Mouse (Mus musculus): ENCODE data around the gene Tmbim4. TPM values are rescaled to one million over a fixed set of nuclear protein-coding genes. Genes with fewer than 3 reads are reported as not detected.

The Tmbim4 gene
- polyA plus RNA-seq, 1 experiment from 2014 or later, result 130 TPM

GRCm38 (mm10) chr10:120231718-120232117 lies 30.3 kb downstream of the Tmbim4 start:
- H3K27ac ChIP-seq (replicated peaks in 1 of 2; ENCODE audit: control insufficient read depth in 1 of 2, insufficient read depth in 1 of 2, low read depth in 2 of 2, low read length in 2 of 2), result no peak overlapping the region
- H3K9ac ChIP-seq (ENCODE audit: low read length), result no peak overlapping the region
- no peak for ATAC-seq (ENCODE audit: insufficient number of reproducible peaks, insufficient read depth, low FRiP score, low read depth)
- peaks cover 42% of the 10 kb centered on the region for H3K36me3 ChIP-seq (ENCODE audit: control insufficient read depth, insufficient read depth, low read length)
- no peak overlapping the region for H3K4me2 ChIP-seq (ENCODE audit: low read length)
- H3K27me3 ChIP-seq (ENCODE audit: control insufficient read depth, insufficient read depth, low read length), result no peaks in the 10 kb centered on the region
- H3K4me3 ChIP-seq (ENCODE audit: control insufficient read depth in 1 of 2, insufficient read depth in 1 of 2, low read depth in 1 of 2, low read length in 2 of 2), result no peak overlapping the region
- H3K9me3 ChIP-seq (ENCODE audit: control insufficient read depth, low read length), result no peaks in the 10 kb centered on the region
- 35% methylated on average over 5 of the region's 5 CpGs for WGBS
- peaks cover 2 to 5% of the 10 kb centered on the region in 2 experiments; a peak in 1 of 4 replicates for H3K4me1 ChIP-seq (ENCODE audit: control insufficient read depth in 2 of 2, insufficient read depth in 2 of 2, low read length in 2 of 2)

- peaks cover 0 to 2% of the 10 kb centered on the region in 2 experiments; a peak in 1 of 4 replicates for H3K4me1 ChIP-seq (ENCODE audit: control insufficient read depth in 2 of 2, insufficient read depth in 2 of 2, low read length in 2 of 2)
- no peaks in the 10 kb centered on the region for H3K9me3 ChIP-seq (ENCODE audit: control insufficient read depth, low read length)
- no peak for ATAC-seq (ENCODE audit: insufficient number of reproducible peaks, insufficient read depth, low FRiP score, low read depth)
- H3K4me3 ChIP-seq (ENCODE audit: control insufficient read depth in 1 of 2, insufficient read depth in 1 of 2, low read depth in 1 of 2, low read length in 2 of 2), result peak overlapping the region; percentile 24 to 35; a peak in 3 of 4 replicates
- H3K36me3 ChIP-seq (ENCODE audit: control insufficient read depth, insufficient read depth, low read length), result peaks cover 35% of the 10 kb centered on the region
- no peaks in the 10 kb centered on the region for H3K27me3 ChIP-seq (ENCODE audit: control insufficient read depth, insufficient read depth, low read length)
- H3K27ac ChIP-seq (replicated peaks in 1 of 2; ENCODE audit: control insufficient read depth in 1 of 2, insufficient read depth in 1 of 2, low read depth in 2 of 2, low read length in 2 of 2), result no peak overlapping the region
- peak overlapping the region; percentile 63 for H3K9ac ChIP-seq (ENCODE audit: low read length)
- 21% methylated on average over 18 of the region's 18 CpGs for WGBS
- peak overlapping the region; percentile 55 for H3K4me2 ChIP-seq (ENCODE audit: low read length)
These were observed 32.4 kb downstream of the Tmbim4 start for GRCm38 (mm10) chr10:120233655-120234367.

GRCm38 (mm10) chr10:120236855-120237254 lies 35.5 kb downstream of the Tmbim4 start:
- peaks cover 0 to 2% of the 10 kb centered on the region in 2 experiments; a peak in 1 of 4 replicates for H3K4me1 ChIP-seq (ENCODE audit: control insufficient read depth in 2 of 2, insufficient read depth in 2 of 2, low read length in 2 of 2)
- ATAC-seq (ENCODE audit: insufficient number of reproducible peaks, insufficient read depth, low FRiP score, low read depth), result no peak
- no peak overlapping the region for H3K4me2 ChIP-seq (ENCODE audit: low read length)
- no peaks in the 10 kb centered on the region for H3K9me3 ChIP-seq (ENCODE audit: control insufficient read depth, low read length)
- no peaks in the 10 kb centered on the region for H3K27me3 ChIP-seq (ENCODE audit: control insufficient read depth, insufficient read depth, low read length)
- no peak overlapping the region for H3K9ac ChIP-seq (ENCODE audit: low read length)
- 78% methylated on average over 9 of the region's 9 CpGs for WGBS
- no peak overlapping the region for H3K27ac ChIP-seq (replicated peaks in 1 of 2; ENCODE audit: control insufficient read depth in 1 of 2, insufficient read depth in 1 of 2, low read depth in 2 of 2, low read length in 2 of 2)
- peaks cover 8% of the 10 kb centered on the region for H3K36me3 ChIP-seq (ENCODE audit: control insufficient read depth, insufficient read depth, low read length)
- no peak overlapping the region for H3K4me3 ChIP-seq (ENCODE audit: control insufficient read depth in 1 of 2, insufficient read depth in 1 of 2, low read depth in 1 of 2, low read length in 2 of 2)

GRCm38 (mm10) chr10:120238241-120238640 lies 36.9 kb downstream of the Tmbim4 start:
- no peak overlapping the region for H3K27ac ChIP-seq (replicated peaks in 1 of 2; ENCODE audit: control insufficient read depth in 1 of 2, insufficient read depth in 1 of 2, low read depth in 2 of 2, low read length in 2 of 2)
- H3K9ac ChIP-seq (ENCODE audit: low read length), result no peak overlapping the region
- no peak for ATAC-seq (ENCODE audit: insufficient number of reproducible peaks, insufficient read depth, low FRiP score, low read depth)
- no peaks in the 10 kb centered on the region for H3K36me3 ChIP-seq (ENCODE audit: control insufficient read depth, insufficient read depth, low read length)
- H3K4me1 ChIP-seq (ENCODE audit: control insufficient read depth in 2 of 2, insufficient read depth in 2 of 2, low read length in 2 of 2), result peaks cover 0 to 2% of the 10 kb centered on the region in 2 experiments; a peak in 1 of 4 replicates
- H3K4me2 ChIP-seq (ENCODE audit: low read length), result no peak overlapping the region
- H3K27me3 ChIP-seq (ENCODE audit: control insufficient read depth, insufficient read depth, low read length), result no peaks in the 10 kb centered on the region
- 90% methylated on average over 8 of the region's 8 CpGs for WGBS
- H3K4me3 ChIP-seq (ENCODE audit: control insufficient read depth in 1 of 2, insufficient read depth in 1 of 2, low read depth in 1 of 2, low read length in 2 of 2), result no peak overlapping the region
- no peaks in the 10 kb centered on the region for H3K9me3 ChIP-seq (ENCODE audit: control insufficient read depth, low read length)

GRCm38 (mm10) chr10:120239476-120239875 lies 38.1 kb downstream of the Tmbim4 start:
- no peaks in the 10 kb centered on the region for H3K9me3 ChIP-seq (ENCODE audit: control insufficient read depth, low read length)
- no peaks in the 10 kb centered on the region for H3K27me3 ChIP-seq (ENCODE audit: control insufficient read depth, insufficient read depth, low read length)
- H3K4me1 ChIP-seq (ENCODE audit: control insufficient read depth in 2 of 2, insufficient read depth in 2 of 2, low read length in 2 of 2), result peaks cover 0 to 1% of the 10 kb centered on the region in 2 experiments; a peak in 2 of 4 replicates
- H3K27ac ChIP-seq (replicated peaks in 1 of 2; ENCODE audit: control insufficient read depth in 1 of 2, insufficient read depth in 1 of 2, low read depth in 2 of 2, low read length in 2 of 2), result no peak overlapping the region
- 44% methylated on average over 6 of the region's 6 CpGs for WGBS
- H3K36me3 ChIP-seq (ENCODE audit: control insufficient read depth, insufficient read depth, low read length), result no peaks in the 10 kb centered on the region
- H3K4me2 ChIP-seq (ENCODE audit: low read length), result no peak overlapping the region
- no peak for ATAC-seq (ENCODE audit: insufficient number of reproducible peaks, insufficient read depth, low FRiP score, low read depth)
- H3K9ac ChIP-seq (ENCODE audit: low read length), result no peak overlapping the region
- H3K4me3 ChIP-seq (ENCODE audit: control insufficient read depth in 1 of 2, insufficient read depth in 1 of 2, low read depth in 1 of 2, low read length in 2 of 2), result no peak overlapping the region

- WGBS, result 55% methylated on average over 6 of the region's 6 CpGs
- H3K36me3 ChIP-seq (ENCODE audit: control insufficient read depth, insufficient read depth, low read length), result no peaks in the 10 kb centered on the region
- ATAC-seq (ENCODE audit: insufficient number of reproducible peaks, insufficient read depth, low FRiP score, low read depth), result no peak
- H3K9me3 ChIP-seq (ENCODE audit: control insufficient read depth, low read length), result no peaks in the 10 kb centered on the region
- no peak overlapping the region for H3K4me3 ChIP-seq (ENCODE audit: control insufficient read depth in 1 of 2, insufficient read depth in 1 of 2, low read depth in 1 of 2, low read length in 2 of 2)
- H3K4me1 ChIP-seq (ENCODE audit: control insufficient read depth in 2 of 2, insufficient read depth in 2 of 2, low read length in 2 of 2), result peaks cover 0 to 2% of the 10 kb centered on the region in 2 experiments; a peak in 2 of 4 replicates
- H3K9ac ChIP-seq (ENCODE audit: low read length), result no peak overlapping the region
- no peak overlapping the region for H3K27ac ChIP-seq (replicated peaks in 1 of 2; ENCODE audit: control insufficient read depth in 1 of 2, insufficient read depth in 1 of 2, low read depth in 2 of 2, low read length in 2 of 2)
- H3K4me2 ChIP-seq (ENCODE audit: low read length), result no peak overlapping the region
- H3K27me3 ChIP-seq (ENCODE audit: control insufficient read depth, insufficient read depth, low read length), result no peaks in the 10 kb centered on the region
These were observed 41.0 kb downstream of the Tmbim4 start for GRCm38 (mm10) chr10:120242421-120242820.

- Histone ChIP-seq H3K9me3 (ENCODE audit: control insufficient read depth, low read length) (no peaks in the 10 kb centered on the region), H3K27me3 (ENCODE audit: control insufficient read depth, insufficient read depth, low read length) (no peaks in the 10 kb centered on the region), H3K4me2 (ENCODE audit: low read length) (no peak overlapping the region), H3K36me3 (ENCODE audit: control insufficient read depth, insufficient read depth, low read length) (no peaks in the 10 kb centered on the region), H3K27ac (replicated peaks in 1 of 2; ENCODE audit: control insufficient read depth in 1 of 2, insufficient read depth in 1 of 2, low read depth in 2 of 2, low read length in 2 of 2) (no peak overlapping the region), H3K9ac (ENCODE audit: low read length) (no peak overlapping the region), H3K4me3 (ENCODE audit: control insufficient read depth in 1 of 2, insufficient read depth in 1 of 2, low read depth in 1 of 2, low read length in 2 of 2) (no peak overlapping the region), H3K4me1 (ENCODE audit: control insufficient read depth in 2 of 2, insufficient read depth in 2 of 2, low read length in 2 of 2) (peaks cover 0 to 2% of the 10 kb centered on the region in 2 experiments; a peak in 1 of 4 replicates)
- 87% methylated on average over 5 of the region's 5 CpGs for WGBS
- ATAC-seq (ENCODE audit: insufficient number of reproducible peaks, insufficient read depth, low FRiP score, low read depth), result no peak
These were observed 44.3 kb downstream of the Tmbim4 start for GRCm38 (mm10) chr10:120245681-120246080.
